10 mouse cellular contexts compared by ENCODE assay signal in genomic region chr5:108633676-108634075, GRCm38 (mm10).
"Had no signal": no experiment of that assay in that cellular context is flagged by ENCODE, and none has a peak within 500 bp of the region (broad histone marks: within the 10 kb centered on the region; RNA-seq: fewer than 3 reads in every experiment).

No protein-coding gene starts in this region.

- DNase-seq: kidney, adult 2 months; kidney, postnatal 25 days; liver, embryonic 13.5 days; lung, adult 2 months; lung, postnatal 14 days; lung, postnatal 4 days; retina, postnatal 1 day; right cerebral cortex, postnatal 25 days; spleen, adult 18-20 months; thymus, postnatal 25 days had no signal
